In the genomic region with DNA sequence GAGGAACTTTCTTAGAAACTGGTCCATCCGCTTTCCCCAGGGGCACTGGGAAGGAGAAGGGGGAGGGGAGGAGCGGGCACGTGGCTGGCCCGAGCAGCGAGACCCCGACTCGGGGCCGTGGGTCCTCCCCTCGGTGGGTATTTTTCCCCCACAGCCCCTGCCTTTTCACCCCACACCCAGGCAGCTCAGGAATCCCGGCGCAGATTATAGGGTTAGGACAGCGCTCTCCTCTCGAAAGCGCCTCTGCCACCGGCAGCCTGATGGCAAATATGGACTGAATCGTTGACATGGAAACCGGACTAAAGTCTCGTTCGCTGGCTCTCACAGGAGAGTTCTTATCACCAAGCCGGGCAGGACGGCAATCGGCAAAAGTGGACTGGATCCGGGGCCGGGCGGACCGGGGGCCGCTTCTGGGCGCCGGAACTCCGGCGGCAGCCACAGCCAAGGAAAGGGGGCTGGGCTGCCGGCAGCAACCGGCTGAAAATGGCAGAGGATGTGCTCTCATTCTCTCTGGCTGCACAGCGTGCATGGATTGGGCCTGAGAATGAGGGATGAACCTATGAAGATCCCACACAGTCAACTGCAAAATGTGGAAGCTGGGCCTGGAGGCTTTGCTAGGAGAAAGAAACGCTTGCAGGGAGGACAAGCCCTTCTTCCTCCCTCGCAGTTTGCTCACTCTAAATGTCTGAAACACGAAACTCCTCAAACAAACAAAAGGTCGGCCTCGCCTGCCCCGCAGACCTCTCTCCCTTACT, we compare ENCODE assay signal across 8 mouse cellular contexts. TPM values are rescaled to one million over a fixed set of nuclear protein-coding genes. Genes with fewer than 3 reads are reported as not detected.
DNase-seq lines count a peak whose midpoint lies in the region; ATAC-seq lines count a peak whose summit lies in the region.

A gene (minus strand): TSS at position 256 of the 755 bp plus-strand sequence.

- peak; percentile 64 for ATAC-seq in megakaryocyte progenitor cell, adult 5-6 weeks (replicated peaks; ENCODE audit: poor library complexity)

- DNase-seq in adipocyte (ENCODE audit: low spot score) = peak; percentile 89
- DNase-seq in embryo, embryonic 10 days (ENCODE audit: low spot score) = peak; percentile 97
- DNase-seq in gastrocnemius, postnatal 10 days = peak; percentile 90
- peak; percentile 95 for DNase-seq in induced T-regulatory cell, adult 2 months (ENCODE audit: low read depth)
- peak; percentile 89 to 95 for DNase-seq in left cerebral cortex, adult 9 months (ENCODE audit: low spot score in 2 of 2)
- DNase-seq in right cerebral cortex, postnatal 14 days = peak; percentile 90
- peak; percentile 93 to 95 for DNase-seq in urinary bladder, postnatal 36 days (ENCODE audit: low spot score in 2 of 2)

RNA-seq across cellular contexts. Expression of the gene that starts here (rescaled TPM):
- 10 to 100 TPM; 33.5 to 44.1 TPM for total RNA-seq in gastrocnemius, postnatal 10 days (2021)
- total RNA-seq in megakaryocyte progenitor cell, adult 5-6 weeks (2015) = 106 and 108 TPM in 2 replicates
- 27.0 and 30.0 TPM in 2 replicates for total RNA-seq in megakaryocyte progenitor cell, adult 5-6 weeks (2017)

Comparison
In these comparisons a context has a peak if more than half of its experiments do, and no peak if none do; other contexts are left out.
1. Peak in every context shown above with its lines: DNase-seq and ATAC-seq.